Mouse (Mus musculus): ENCODE data around the gene Ksr1. TPM values are rescaled to one million over a fixed set of nuclear protein-coding genes. Genes with fewer than 3 reads are reported as not detected.

Ksr1 gene
- polyA plus RNA-seq (2015; fragmentation: Nextera tagmentation; extraction: Ambion mirVana), result 0.81 and 1.0 TPM in 2 replicates

DNA sequence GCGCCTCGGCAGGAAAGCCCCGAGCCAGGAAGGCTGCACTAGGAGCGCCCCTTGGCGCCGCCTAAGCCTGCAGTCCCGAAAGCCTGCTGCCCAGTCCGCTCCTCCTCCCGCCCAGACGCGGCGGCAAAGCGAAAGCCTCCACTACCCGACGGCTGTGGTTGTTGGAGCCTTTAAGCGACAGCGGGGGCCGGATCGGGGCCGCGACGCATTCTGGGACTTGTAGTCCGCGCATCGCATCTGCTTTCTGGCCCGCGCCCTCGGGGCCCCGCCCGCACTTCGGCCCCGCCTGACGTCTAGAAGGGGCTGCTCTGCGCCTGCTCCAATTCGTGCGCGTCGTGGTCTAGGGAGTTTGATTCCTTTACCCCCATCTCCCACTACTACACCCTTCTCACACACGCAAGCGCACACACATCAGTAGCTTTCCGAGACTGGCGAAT, at the start of gene Ksr1:
Gene Ksr1 (minus strand): TSS at position 77 of the 437 bp plus-strand sequence.
- Histone ChIP-seq H3K36me3 (replicated peaks; ENCODE audit: insufficient read depth, low read length) (no peaks in the 10 kb centered on the region), H3K4me2 (ENCODE audit: low read depth, low read length) (peak within 1 kb of the TSS; percentile 87), H3K9me3 (ENCODE audit: low read length) (no peaks in the 10 kb centered on the region), H3K27ac (ENCODE audit: low read depth) (peak within 1 kb of the TSS; percentile 46), H3K9ac (replicated peaks) (peak within 1 kb of the TSS; percentile 83), H3K4me3 (ENCODE audit: low read depth, low read length) (peak within 1 kb of the TSS; percentile 64), H3K4me1 (ENCODE audit: insufficient read depth) (peaks cover 29% of the 10 kb centered on the region), H3K27me3 (ENCODE audit: insufficient read depth, low read length) (no peaks in the 10 kb centered on the region)
- DNase-seq, result peak; percentile 91
- WGBS (ENCODE audit: insufficient replicate concordance), result under 1% methylated on average over 37 of the region's 42 CpGs
- ATAC-seq, result peak; percentile 91
- TF ChIP-seq EP300 (IDR thresholded peaks at IDR 0.05; ENCODE audit: low read depth), result no peak
- peak; percentile 17; the same call in 1 of the 2 replicates for TF ChIP-seq CTCF (IDR thresholded peaks at IDR 0.05; ENCODE audit: low read depth)

GRCm38 (mm10) chr11:79192176-79192575, 46.0 kb upstream of the Ksr1 start:
- no peaks in the 10 kb centered on the region for H3K36me3 ChIP-seq (replicated peaks; ENCODE audit: insufficient read depth, low read length)
- no peak for ATAC-seq
- H3K4me1 ChIP-seq (ENCODE audit: insufficient read depth), result no peaks in the 10 kb centered on the region
- H3K4me3 ChIP-seq (ENCODE audit: low read depth, low read length), result no peak overlapping the region
- peak; percentile 66 for DNase-seq
- H3K27ac ChIP-seq (ENCODE audit: low read depth), result no peak overlapping the region
- no peak overlapping the region for H3K4me2 ChIP-seq (ENCODE audit: low read depth, low read length)
- no peaks in the 10 kb centered on the region for H3K9me3 ChIP-seq (ENCODE audit: low read length)
- no peaks in the 10 kb centered on the region for H3K27me3 ChIP-seq (ENCODE audit: insufficient read depth, low read length)
- TF ChIP-seq EP300 (IDR thresholded peaks at IDR 0.05; ENCODE audit: low read depth), result no peak
- TF ChIP-seq CTCF (IDR thresholded peaks at IDR 0.05; ENCODE audit: low read depth), result peak; percentile 67
- H3K9ac ChIP-seq (replicated peaks), result no peak overlapping the region
- 69% methylated on average over 1 of the region's 1 CpGs for WGBS (ENCODE audit: insufficient replicate concordance)

GRCm38 (mm10) chr11:79191214-79191613, 45.0 kb upstream of the Ksr1 start:
- DNase-seq (no peak), ATAC-seq (no peak)
- H3K4me1 ChIP-seq (ENCODE audit: insufficient read depth), result no peaks in the 10 kb centered on the region
- 91% methylated on average over 4 of the region's 4 CpGs for WGBS (ENCODE audit: insufficient replicate concordance)
- no peaks in the 10 kb centered on the region for H3K9me3 ChIP-seq (ENCODE audit: low read length)
- TF ChIP-seq EP300 (IDR thresholded peaks at IDR 0.05; ENCODE audit: low read depth), result no peak
- TF ChIP-seq CTCF (IDR thresholded peaks at IDR 0.05; ENCODE audit: low read depth), result no peak
- H3K4me3 ChIP-seq (ENCODE audit: low read depth, low read length), result no peak overlapping the region
- no peaks in the 10 kb centered on the region for H3K27me3 ChIP-seq (ENCODE audit: insufficient read depth, low read length)
- H3K4me2 ChIP-seq (ENCODE audit: low read depth, low read length), result no peak overlapping the region
- H3K27ac ChIP-seq (ENCODE audit: low read depth), result no peak overlapping the region
- H3K36me3 ChIP-seq (replicated peaks; ENCODE audit: insufficient read depth, low read length), result no peaks in the 10 kb centered on the region
- no peak overlapping the region for H3K9ac ChIP-seq (replicated peaks)

DNA sequence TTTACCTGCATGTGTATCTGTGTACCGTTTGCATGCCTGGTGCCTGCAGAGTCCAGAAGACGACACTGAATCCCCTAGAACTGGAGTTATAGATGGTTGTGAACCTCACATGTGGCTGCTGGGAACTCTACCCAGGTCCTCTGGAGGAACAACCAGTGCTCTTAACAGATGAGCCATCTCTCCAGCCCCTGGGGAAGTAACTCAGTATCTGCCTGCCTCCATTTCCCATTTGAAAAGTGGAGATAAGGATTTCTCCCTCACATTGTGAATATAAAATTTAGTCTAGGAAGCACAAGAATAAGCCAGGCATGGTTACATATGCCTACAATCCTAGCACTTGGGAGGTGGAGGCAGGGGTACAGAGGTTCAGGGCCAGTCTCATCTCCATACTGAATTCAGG, 44.0 kb upstream of the Ksr1 start:
- no peak for TF ChIP-seq EP300 (IDR thresholded peaks at IDR 0.05; ENCODE audit: low read depth)
- ATAC-seq, result no peak
- Histone ChIP-seq H3K9me3 (ENCODE audit: low read length) (no peaks in the 10 kb centered on the region), H3K27ac (ENCODE audit: low read depth) (no peak overlapping the region), H3K9ac (replicated peaks) (no peak overlapping the region), H3K4me3 (ENCODE audit: low read depth, low read length) (no peak overlapping the region), H3K4me1 (ENCODE audit: insufficient read depth) (no peaks in the 10 kb centered on the region), H3K4me2 (ENCODE audit: low read depth, low read length) (no peak overlapping the region), H3K27me3 (ENCODE audit: insufficient read depth, low read length) (no peaks in the 10 kb centered on the region), H3K36me3 (replicated peaks; ENCODE audit: insufficient read depth, low read length) (no peaks in the 10 kb centered on the region)
- no peak for DNase-seq
- WGBS (ENCODE audit: insufficient replicate concordance), result 84% methylated on average over 2 of the region's 2 CpGs

- Histone ChIP-seq H3K36me3 (replicated peaks; ENCODE audit: insufficient read depth, low read length) (no peaks in the 10 kb centered on the region), H3K27ac (ENCODE audit: low read depth) (no peak overlapping the region), H3K4me2 (ENCODE audit: low read depth, low read length) (no peak overlapping the region), H3K9ac (replicated peaks) (no peak overlapping the region), H3K4me3 (ENCODE audit: low read depth, low read length) (no peak overlapping the region), H3K4me1 (ENCODE audit: insufficient read depth) (no peaks in the 10 kb centered on the region), H3K27me3 (ENCODE audit: insufficient read depth, low read length) (no peaks in the 10 kb centered on the region), H3K9me3 (ENCODE audit: low read length) (no peaks in the 10 kb centered on the region)
- no peak for TF ChIP-seq CTCF (IDR thresholded peaks at IDR 0.05; ENCODE audit: low read depth)
- no peak for TF ChIP-seq EP300 (IDR thresholded peaks at IDR 0.05; ENCODE audit: low read depth)
- ATAC-seq (no peak), DNase-seq (no peak)
- WGBS (ENCODE audit: insufficient replicate concordance), result 88% methylated on average over 6 of the region's 6 CpGs
Observed at GRCm38 (mm10) chr11:79188176-79188575, 42.0 kb upstream of the Ksr1 start.

DNA sequence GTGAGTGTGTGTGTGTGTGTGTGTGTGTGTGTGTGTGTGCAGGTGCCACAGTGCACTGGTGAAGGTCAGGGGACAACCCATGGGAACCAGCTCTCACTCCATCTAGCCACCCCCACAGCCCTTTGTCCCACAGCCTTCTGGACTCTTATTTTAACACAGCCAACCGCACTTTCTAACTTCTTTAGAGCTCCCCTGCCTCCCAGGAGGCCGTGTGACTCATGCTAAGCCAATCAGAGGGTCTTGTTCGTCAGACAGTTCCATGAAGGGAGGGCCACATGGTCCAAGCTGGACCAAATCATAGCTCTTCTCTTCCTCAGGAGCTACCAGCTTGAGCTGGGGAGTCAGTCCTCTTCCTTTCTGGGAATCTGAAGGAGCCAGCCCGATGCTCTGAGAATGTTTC, 41.1 kb upstream of the Ksr1 start:
- Histone ChIP-seq H3K36me3 (replicated peaks; ENCODE audit: insufficient read depth, low read length) (no peaks in the 10 kb centered on the region), H3K9me3 (ENCODE audit: low read length) (no peaks in the 10 kb centered on the region), H3K27ac (ENCODE audit: low read depth) (no peak overlapping the region), H3K4me2 (ENCODE audit: low read depth, low read length) (no peak overlapping the region), H3K4me1 (ENCODE audit: insufficient read depth) (no peaks in the 10 kb centered on the region), H3K27me3 (ENCODE audit: insufficient read depth, low read length) (no peaks in the 10 kb centered on the region), H3K4me3 (ENCODE audit: low read depth, low read length) (no peak overlapping the region), H3K9ac (replicated peaks) (no peak overlapping the region)
- ATAC-seq, result no peak
- no peak for DNase-seq
- WGBS (ENCODE audit: insufficient replicate concordance), result 60% methylated on average over 4 of the region's 4 CpGs
- TF ChIP-seq EP300 (IDR thresholded peaks at IDR 0.05; ENCODE audit: low read depth), result no peak
- no peak for TF ChIP-seq CTCF (IDR thresholded peaks at IDR 0.05; ENCODE audit: low read depth)

- no peak overlapping the region for H3K27ac ChIP-seq (ENCODE audit: low read depth)
- H3K27me3 ChIP-seq (ENCODE audit: insufficient read depth, low read length), result no peaks in the 10 kb centered on the region
- no peak overlapping the region for H3K4me3 ChIP-seq (ENCODE audit: low read depth, low read length)
- no peak overlapping the region for H3K9ac ChIP-seq (replicated peaks)
- no peaks in the 10 kb centered on the region for H3K4me1 ChIP-seq (ENCODE audit: insufficient read depth)
- WGBS (ENCODE audit: insufficient replicate concordance), result 73% methylated on average over 6 of the region's 6 CpGs
- H3K4me2 ChIP-seq (ENCODE audit: low read depth, low read length), result no peak overlapping the region
- DNase-seq, result no peak
- TF ChIP-seq EP300 (IDR thresholded peaks at IDR 0.05; ENCODE audit: low read depth) (no peak), CTCF (IDR thresholded peaks at IDR 0.05; ENCODE audit: low read depth) (no peak)
- no peak for ATAC-seq
- H3K9me3 ChIP-seq (ENCODE audit: low read length), result no peaks in the 10 kb centered on the region
- no peaks in the 10 kb centered on the region for H3K36me3 ChIP-seq (replicated peaks; ENCODE audit: insufficient read depth, low read length)
Observed at GRCm38 (mm10) chr11:79185683-79186082, 39.5 kb upstream of the Ksr1 start.

All from liver, postnatal 0 days (tissue).